Mouse (Mus musculus) NIH3T3 (cell line): ENCODE results near the gene Myo10.

ENCODE experiments used
- DNase-seq: peaks from one replicate; pipeline ENCODE4 v3.0.0-alpha.2; 2012; ENCODE audit warnings: low read depth

The Myo10 gene

GRCm38 (mm10) chr15:25611178-25611577 is 11.1 kb upstream of the Myo10 start:
- no peak for DNase-seq

GRCm38 (mm10) chr15:25620560-25620959 is 1.8 kb upstream of the Myo10 start:
- DNase-seq = no peak

DNA sequence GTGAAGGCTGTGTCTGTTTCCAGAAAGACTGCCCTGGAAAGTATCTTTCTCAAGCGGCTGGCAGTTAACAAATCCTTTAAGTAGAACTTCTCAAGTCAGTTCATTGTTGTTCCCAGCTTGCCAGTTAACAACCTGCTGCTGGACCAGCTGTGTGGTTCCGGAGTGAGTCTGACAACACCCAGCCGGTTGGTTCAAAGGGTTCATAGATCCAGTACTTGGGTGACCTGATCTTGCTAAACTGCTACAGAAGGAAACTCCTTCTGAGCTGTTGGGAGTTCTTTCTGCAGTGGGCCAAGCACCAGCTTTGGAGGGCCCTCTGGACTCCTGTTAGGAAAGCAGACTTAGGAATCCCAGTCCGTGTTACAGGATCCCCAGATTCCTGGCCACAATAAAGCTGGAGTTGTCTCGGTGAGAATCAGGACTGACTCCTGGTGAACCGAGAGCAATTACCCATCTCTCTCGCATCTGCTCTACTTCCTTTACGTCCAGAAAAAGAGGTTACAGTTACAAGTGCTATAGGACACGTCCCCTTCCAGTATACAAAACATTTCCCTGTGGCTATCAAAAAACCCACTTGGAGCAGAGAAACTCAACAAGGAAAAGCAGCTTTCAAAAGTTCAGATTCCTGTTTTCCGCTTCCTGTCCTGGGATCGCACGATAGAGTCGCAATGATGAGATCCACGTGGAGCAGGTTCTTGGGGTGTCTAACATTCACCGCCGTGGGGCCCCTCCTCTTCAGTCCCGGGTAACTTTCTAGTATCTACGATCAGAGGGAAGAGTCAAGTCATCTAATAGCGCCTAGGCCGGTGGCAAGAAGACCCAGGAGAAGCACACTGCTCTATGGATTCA is 750 bp upstream of the Myo10 start:
- peak; percentile 42 for DNase-seq

GRCm38 (mm10) chr15:25622867-25623471 is 644 bp downstream of the Myo10 start:
- DNase-seq = peak; percentile 58

DNA sequence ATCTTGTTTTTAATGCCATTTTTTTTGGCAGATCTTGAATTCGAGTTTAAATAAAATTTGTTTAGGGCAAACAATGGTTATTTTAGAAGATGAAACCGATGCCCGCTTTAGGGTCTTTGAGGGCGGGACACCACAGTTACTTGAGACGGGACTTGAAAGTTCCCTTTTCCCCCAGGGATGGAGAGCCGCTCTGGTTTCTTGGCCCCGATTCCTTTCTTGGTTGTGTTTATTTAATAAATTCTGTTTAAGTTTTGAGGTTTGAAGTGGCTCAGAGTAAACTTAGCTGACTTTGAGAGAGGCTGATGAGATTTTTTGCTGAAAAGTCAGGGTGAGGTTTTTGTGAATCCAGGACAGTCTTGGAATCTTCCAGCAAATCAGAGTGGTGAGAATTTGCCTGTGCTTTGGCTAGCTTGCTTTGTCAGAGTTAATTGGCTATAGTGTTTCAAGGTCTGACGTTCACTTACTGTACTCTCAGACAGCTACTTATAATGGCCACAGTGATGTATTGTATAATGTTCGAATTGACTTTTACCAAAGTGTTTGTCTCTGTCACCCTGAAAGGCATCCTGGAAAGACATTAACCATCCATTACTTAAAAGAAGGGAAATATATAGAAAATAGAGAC is 1.3 kb downstream of the Myo10 start:
- DNase-seq = peak; percentile 42

DNA sequence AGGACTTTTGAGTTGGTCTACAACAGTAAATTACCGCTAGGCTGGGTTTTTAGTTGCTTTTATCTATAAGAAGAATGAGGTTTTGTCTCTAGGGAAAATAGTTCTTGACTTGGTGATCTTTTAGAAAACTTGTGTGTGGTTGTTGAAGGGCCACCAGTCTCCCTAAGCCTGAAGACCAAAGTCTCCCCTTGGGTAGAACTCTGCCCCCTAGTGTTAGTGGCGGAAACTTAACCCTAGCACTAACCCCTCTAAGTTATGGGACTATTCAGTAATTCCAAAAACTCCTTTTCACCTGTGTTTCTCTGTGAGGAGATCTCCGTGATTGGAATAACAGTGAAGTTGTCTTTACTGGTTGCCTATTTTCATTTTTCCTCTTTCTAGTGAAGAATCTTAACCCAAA is 1.9 kb downstream of the Myo10 start:
- DNase-seq = peak; percentile 89

DNA sequence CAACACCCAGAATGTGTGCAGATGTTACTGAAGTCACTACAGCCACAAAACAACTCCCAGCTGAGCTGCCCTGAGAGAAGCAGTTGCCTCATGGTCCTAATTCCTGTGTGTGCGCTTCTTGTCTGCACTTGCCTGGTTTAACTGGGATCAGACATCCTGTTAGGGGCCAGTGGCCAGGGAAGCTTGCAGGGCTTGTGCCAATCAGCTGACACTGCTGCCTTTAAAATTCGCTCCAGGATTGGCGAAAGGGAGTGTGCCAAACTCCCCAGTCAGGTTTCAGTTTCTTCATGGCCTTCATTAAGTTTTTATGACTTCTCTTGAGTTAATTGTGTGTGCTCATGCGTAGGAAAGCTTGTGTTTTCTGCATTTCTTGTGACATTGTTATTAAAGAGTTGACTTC is 3.1 kb downstream of the Myo10 start:
- DNase-seq = peak; percentile 65

GRCm38 (mm10) chr15:25627012-25627411 is 4.7 kb downstream of the Myo10 start:
- DNase-seq = no peak

- peak; percentile 73 for DNase-seq
Observed at GRCm38 (mm10) chr15:25628251-25628650, 5.9 kb downstream of the Myo10 start.

DNA sequence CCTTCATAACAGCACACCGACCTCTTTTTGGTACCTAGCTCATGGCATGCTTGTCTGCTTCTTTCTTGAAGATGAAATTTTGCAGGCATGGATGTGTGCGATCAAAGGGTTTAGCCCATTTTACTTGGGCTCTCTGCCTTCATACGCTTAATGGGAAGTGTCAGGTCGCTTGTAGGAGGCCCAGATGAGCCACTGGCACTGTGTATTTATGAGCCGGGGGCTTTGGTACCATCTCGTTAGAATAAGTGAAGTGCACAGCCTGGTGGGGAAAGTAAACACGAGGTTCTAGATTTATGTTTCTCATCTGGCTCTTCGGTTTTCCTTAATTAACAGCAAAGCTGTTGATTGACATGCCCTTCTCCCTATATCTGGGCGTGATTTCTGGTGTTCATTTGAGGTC is 8.4 kb downstream of the Myo10 start:
- no peak for DNase-seq

DNA sequence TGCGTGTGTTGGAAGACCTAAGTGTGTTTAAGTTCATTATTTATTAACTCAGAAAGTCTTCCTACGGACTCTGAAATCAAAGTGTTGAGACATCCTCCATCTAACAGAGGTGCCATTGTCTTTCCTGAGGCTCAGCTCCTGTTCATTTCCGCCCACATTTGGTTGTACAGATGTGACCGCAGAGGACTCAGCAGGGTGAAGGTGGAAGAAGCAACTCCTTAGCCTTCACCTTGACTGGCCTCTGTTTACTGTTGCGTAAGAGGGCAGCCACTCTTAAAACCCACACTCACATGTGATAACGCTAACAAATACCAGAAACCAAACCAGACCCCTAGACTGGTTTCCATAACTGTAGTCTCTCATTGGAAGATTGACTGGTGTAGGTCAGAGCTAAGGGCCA is 9.0 kb downstream of the Myo10 start:
- no peak for DNase-seq

GRCm38 (mm10) chr15:25632902-25633301 is 10.6 kb downstream of the Myo10 start:
- DNase-seq = no peak

- DNase-seq = no peak
Observed at GRCm38 (mm10) chr15:25633674-25634340, 11.5 kb downstream of the Myo10 start.

DNA sequence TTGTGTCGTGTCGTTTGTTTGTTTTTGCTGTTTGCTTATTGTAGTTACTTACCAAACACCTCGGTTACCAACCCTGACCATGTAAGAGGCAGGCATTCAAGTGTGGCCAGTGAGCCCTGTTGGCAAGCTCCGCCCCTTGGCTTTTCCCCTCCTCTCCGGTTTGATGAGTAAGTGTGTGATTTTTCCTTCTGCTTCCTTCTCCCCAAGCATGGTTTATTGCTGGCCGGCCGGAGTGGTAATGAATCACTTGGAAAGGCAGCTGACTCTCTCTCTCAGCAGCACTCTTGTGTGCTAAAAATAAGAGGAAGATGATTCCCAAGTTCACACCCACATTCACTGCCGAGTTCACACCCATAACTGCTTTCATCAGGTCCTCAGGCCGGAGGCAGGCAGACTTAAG is 15.4 kb downstream of the Myo10 start:
- peak; percentile 94 for DNase-seq

- DNase-seq = no peak
Observed at GRCm38 (mm10) chr15:25639217-25639616, 16.9 kb downstream of the Myo10 start.

- DNase-seq = no peak
Observed at GRCm38 (mm10) chr15:25640840-25641752, 18.8 kb downstream of the Myo10 start.

- DNase-seq = peak; percentile 82
Observed at GRCm38 (mm10) chr15:25642214-25643058, 20.1 kb downstream of the Myo10 start.

DNA sequence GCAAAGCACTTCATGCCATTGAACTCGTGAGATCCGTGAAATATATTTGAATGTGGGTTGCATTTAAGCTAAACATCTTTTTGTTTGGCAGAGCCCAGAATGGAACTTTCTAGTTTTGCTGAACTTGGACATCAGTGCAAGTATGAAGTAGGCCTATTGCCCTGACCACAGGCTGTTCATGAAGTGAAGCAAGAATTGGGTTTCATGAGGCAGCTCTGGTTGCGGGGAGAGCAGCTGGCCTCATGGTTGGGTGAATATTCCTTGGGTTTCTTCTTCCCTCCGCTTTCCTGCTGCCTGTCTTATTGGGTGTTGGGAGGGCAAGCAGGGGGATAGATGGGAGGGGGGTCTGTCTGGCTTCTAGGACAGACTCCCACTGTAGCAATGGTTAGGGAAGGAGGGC is 23.5 kb downstream of the Myo10 start:
- peak; percentile 59 for DNase-seq

DNA sequence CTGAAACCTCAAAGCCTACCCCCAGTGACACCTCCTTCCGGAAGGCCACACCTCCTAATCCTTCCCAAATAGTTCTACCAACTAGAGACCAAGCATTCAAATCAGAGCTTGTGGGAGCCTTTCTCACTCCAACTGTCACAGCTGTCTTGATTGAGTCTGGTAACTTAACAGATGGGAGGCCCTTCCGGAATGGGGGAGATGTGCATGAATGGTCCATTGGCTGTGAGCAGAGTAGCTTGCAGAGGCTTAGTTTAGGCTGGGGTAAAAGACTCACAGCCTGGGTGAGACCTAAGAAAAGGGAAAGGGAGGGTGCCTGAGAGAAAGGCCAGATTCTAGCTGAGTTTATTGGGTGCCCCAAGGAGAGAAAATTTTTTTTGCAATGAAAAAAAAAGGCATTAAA is 26.0 kb downstream of the Myo10 start:
- no peak for DNase-seq

- DNase-seq = peak; percentile 51
Observed at GRCm38 (mm10) chr15:25650371-25650770, 28.0 kb downstream of the Myo10 start.

DNA sequence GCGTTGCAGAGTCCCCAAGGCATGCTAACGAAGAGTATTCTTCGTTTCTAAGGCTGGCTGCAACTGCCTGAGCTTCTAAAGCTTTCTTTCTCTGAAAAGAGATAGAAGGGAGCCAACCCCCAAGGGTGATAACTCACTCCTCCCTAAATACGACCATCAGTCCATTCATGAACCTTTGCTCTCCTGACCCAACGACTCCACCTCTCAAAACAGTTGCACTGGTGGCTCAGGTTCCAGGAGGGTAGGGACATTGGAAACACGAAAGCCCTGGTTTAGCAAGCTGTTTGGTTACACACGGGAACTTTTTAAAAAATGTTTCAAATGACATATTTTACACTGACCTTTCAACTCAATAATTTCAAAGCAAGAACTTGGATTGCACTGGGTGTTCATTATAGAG is 29.5 kb downstream of the Myo10 start:
- no peak for DNase-seq
